Mouse (Mus musculus): ENCODE results near the gene Tbc1d2.
A peak's percentile ranks its signal among the peaks of the same experiment; 100 is the strongest.
"Not testable (repeated sequence)": the region's sequence is repeated elsewhere in the genome, so short reads cannot be mapped to it uniquely, and the experiment has no call there.

Gene Tbc1d2

DNA sequence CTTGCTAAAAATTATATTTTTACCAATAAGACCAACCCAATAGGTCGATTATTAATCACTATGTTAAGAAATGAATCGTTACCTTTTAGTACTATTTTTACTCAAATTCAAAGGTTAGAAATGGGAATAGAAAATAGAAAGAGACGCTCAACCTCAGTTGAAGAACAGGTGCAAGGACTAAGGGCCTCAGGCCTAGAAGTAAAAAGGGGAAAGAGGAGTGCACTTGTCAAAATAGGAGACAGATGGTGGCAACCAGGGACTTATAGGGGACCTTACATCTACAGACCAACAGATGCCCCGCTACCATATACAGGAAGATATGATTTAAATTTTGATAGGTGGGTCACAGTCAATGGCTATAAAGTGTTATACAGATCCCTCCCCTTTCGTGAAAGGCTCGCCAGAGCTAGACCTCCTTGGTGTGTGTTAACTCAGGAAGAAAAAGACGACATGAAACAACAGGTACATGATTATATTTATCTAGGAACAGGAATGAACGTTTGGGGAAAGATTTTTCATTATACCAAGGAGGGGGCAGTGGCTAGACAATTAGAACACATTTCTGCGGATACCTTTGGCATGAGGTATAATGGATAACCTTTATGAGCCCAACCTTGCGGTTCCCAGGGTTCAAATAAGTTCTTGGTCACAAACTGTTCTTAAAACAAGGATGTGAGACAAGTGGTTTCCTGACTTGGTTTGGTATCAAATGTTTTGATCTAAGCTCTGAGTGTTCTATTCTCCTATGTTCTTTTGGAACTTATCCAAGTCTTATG lies 74.3 kb downstream of the Tbc1d2 start:
- not testable (repeated sequence) for DNase-seq

DNA sequence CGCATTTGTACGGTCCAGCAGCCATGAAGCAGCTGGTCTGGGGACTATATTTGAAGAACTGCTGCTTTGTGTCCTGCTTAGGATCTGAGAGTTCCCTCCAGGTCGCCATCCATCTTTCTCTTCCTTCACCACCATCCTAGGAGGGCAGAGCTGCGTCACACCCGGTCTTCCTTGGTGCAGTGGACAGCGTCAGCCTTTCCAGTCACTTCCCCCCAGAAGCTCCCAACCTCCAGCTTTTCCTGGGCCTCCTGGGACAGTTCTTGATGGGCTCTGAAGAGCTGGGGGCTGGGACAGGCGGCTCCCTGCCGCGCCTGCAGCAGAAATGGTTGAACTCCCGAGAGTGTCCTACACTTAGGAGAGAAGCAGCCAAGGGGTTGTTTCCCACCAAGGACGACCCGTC lies 75.2 kb downstream of the Tbc1d2 start:
- no peak for DNase-seq

GRCm38 (mm10) chr4:46574024-46574753 lies 75.8 kb downstream of the Tbc1d2 start:
- DNase-seq, result no peak

DNA sequence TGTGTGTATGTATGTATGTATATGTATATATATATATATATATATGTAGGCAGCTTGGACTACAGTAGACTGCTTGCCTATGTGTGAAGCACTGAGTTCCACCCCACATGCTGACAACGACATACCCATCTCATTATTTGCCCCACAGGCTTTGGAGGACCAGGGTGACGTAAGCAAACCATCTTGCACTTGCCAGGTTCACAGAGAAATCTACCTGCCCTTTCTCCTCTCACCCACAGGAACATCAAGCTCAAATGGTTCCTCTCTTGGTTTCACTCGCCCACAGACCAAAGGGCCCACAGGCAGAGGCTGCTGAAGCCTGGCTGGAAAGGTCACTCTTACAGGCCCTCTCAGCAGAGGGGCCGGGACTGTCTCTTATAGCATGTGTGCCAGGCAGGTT lies 77.4 kb downstream of the Tbc1d2 start:
- no peak for DNase-seq

DNA sequence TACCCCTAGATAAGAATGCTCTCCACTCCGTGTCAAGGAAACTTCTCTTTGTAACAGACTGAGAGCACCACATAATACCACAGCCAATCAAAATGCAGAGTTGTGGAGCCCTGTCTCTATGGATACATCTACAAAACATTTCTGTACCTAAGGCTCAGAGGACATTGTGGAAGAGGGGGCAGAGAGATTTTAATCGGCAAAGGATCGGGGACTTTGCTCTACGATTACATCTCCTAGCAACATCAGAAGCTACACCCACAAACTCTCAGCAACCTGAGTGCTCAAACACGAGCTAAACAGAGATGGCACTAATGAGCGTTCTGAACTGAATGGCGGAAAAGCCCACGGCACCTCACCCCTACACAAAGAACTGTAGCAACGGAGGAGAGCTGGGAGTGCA lies 78.3 kb downstream of the Tbc1d2 start:
- no peak for DNase-seq

- DNase-seq, result no peak
Measured at GRCm38 (mm10) chr4:46569671-46570070, 80.3 kb downstream of the Tbc1d2 start.

- no peak for DNase-seq
Measured at GRCm38 (mm10) chr4:46568169-46568568, 81.8 kb downstream of the Tbc1d2 start.

GRCm38 (mm10) chr4:46566931-46567671 lies 82.9 kb downstream of the Tbc1d2 start:
- no peak for DNase-seq

- no peak for DNase-seq
Measured at GRCm38 (mm10) chr4:46565393-46565955, 84.5 kb downstream of the Tbc1d2 start.

DNA sequence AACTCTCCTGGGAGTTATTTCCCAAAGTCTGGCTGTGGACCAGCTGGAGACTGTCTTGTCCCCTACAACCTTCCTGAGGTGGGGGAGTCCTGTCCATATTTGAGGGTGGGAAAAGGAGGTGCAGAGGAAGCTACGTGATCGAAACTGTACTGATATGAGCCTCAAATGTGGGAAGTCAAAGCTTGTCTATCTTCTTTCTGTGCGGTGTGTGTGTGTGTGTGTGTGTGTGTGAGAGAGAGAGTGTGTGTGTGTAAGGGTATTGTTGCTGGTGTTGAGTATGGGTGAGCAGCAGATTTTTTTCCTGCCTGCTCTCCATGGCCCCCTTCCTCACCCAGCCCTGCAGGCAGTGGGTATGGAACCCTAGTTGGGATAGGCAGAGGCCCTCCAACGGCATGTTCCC lies 85.8 kb downstream of the Tbc1d2 start:
- no peak for DNase-seq

GRCm38 (mm10) chr4:46563847-46564246 lies 86.2 kb downstream of the Tbc1d2 start:
- DNase-seq, result peak; percentile 48

- no peak for DNase-seq
Measured at GRCm38 (mm10) chr4:46562841-46563240, 87.2 kb downstream of the Tbc1d2 start.

DNA sequence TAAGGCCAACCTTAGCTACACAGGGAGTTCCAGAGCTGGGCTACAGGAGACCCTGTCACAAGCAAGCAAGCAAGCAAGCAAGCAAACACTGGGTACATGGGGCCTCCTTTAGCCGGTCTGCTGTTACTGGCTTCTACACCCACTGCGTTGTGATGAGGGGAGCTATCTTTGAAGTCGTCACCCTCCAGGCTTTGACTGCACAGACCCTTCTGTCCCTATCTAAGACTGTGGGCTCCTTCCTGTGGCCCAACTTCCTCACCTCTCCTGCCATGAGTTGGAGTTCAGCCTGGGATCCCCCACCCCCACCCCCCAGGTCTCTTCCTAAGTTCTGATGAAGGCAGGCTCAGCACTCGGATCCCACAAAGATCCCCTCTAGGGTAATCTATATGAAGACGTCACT lies 88.0 kb downstream of the Tbc1d2 start:
- DNase-seq, result no peak

DNA sequence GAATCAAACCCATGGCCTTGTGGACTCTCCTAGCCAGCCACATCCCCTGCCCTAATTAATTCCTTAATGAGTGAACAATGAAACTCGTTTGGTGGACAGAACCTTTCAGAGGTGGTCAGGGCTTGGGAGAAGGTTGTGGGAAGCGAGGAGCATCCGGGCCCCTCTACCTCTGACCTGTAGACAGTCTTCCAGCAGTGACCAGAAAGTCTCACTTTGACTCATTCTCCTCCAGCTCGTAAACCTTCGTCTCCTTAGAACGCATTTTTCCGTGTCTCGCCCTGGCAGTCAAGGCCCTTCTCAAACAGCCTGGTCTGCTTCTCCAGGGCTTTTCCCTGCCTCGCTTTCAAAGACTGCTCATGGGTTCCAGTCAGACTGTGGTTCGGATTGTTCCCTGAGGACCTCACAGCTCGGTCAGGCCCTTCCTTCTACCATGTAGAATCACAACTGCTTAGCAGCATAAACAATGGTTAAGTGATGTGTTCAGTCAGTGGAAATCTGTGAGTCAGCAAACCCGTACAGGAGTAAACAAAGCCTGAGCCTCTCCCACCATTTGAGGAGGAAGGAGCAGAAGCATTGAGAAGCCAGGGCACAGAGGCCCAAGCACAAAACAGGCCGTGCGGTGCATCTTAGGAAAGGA lies 89.8 kb downstream of the Tbc1d2 start:
- DNase-seq, result no peak

GRCm38 (mm10) chr4:46558672-46559667 lies 91.0 kb downstream of the Tbc1d2 start:
- DNase-seq, result no peak

GRCm38 (mm10) chr4:46556933-46557332 lies 93.1 kb downstream of the Tbc1d2 start:
- DNase-seq, result no peak

- peak; percentile 48 for DNase-seq
Measured at GRCm38 (mm10) chr4:46555762-46556161, 94.2 kb downstream of the Tbc1d2 start.

Data from lung, postnatal 10 days (tissue).